Mouse (Mus musculus) 3134 (cell line): ENCODE data around the gene Ncor2.

ENCODE experiments used
- DNase-seq: peaks from one replicate; pipeline ENCODE4 v3.0.0-alpha.2; 2011; ENCODE audit warnings: low spot score; ENCODE audit not compliant: insufficient read length; ENCODE audit errors: extremely low read depth

Ncor2 gene

GRCm38 (mm10) chr5:125071919-125072318 is 107.1 kb downstream of the Ncor2 start:
- DNase-seq = peak; percentile 62

- DNase-seq = no peak
These were observed 108.6 kb downstream of the Ncor2 start for GRCm38 (mm10) chr5:125070399-125070798.

- DNase-seq = no peak
These were observed 109.1 kb downstream of the Ncor2 start for GRCm38 (mm10) chr5:125069916-125070315.

GRCm38 (mm10) chr5:125069426-125069825 is 109.6 kb downstream of the Ncor2 start:
- DNase-seq = no peak

GRCm38 (mm10) chr5:125068371-125068951 is 110.6 kb downstream of the Ncor2 start:
- DNase-seq = no peak

DNA sequence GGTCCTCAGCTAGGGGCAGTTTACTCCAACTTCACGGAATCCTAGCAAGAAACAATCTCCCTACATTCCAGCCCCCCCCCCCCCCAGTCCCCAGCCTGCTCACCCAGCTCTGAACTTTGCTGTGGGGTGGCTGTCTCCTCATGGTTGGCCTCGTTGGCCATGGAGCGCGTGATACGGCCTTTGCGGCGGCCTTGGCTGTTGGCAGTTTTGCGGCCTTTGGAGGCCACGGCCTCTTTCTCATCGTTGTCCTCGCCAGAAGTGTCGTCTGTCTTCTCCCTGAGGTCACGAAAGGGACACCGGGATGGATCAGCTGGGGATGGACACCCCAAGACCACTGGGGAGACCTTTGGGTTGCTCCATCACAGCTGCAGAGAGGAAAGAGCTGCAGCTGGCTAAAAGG is 111.3 kb downstream of the Ncor2 start:
- DNase-seq = no peak

DNA sequence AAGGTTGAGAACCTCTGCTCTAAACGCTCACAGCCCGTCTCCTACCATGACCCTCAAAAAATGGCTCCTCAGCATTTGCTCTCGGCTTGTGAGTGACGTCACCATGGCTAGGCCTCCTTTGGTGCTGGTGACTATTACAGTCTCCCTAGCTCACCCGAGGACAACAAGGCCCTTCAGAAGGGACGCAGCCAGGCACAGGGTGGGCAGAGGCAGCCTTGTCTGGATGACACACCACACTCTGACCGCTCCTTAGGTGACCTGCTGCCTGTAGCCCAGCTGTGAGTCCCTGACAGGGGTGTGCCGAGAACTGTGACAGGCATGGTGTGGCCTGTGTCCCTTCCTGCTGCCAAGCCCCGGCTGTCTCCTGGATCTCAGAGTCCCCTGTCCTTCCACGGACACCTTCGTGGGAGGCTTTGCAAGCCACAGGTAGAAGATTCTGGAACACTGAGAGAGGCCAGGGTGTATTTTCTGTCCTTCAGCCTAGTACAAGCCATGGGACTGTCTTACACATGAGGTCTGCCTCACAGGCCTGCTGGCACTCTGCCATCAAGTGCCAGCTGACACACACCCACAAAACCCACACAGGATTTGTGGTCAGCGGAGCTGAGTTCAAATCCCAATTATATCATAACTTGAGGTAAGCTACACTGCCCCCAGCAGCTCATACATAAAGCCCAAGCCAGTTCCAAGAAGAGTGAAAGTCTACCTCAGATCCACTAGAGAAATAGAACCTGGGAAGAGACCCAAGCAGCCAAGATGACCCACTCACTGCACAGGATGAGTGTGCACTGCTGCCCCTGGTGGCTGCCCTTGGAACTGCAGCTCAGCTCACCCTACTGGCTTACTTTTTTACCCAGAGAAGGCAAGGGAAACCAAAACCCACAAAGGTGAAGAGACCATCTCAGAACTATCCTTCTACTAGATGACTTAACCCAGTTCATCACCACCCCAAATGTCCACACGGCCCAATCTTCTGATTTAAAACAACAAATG is 112.2 kb downstream of the Ncor2 start:
- peak; percentile 69 for DNase-seq

DNA sequence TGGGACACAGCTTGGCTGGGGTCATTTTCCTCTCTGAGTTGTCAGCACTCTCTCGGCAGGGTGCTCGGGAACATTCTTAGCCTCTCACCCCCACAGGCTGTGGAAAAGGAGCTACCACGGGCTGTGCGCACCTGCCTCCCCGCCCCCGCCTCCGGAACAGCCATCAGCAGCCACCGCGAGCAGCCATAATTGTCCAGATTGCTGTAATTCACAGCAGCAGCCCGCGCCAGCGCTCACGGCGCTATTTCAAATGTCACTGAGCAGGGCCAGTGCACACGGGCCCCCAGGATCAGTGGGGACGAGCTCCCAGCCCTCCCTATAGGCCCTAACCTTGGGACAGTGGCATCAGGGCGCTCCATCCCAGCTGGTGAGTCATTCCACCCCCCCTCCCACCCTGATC is 116.0 kb downstream of the Ncor2 start:
- DNase-seq = no peak

DNA sequence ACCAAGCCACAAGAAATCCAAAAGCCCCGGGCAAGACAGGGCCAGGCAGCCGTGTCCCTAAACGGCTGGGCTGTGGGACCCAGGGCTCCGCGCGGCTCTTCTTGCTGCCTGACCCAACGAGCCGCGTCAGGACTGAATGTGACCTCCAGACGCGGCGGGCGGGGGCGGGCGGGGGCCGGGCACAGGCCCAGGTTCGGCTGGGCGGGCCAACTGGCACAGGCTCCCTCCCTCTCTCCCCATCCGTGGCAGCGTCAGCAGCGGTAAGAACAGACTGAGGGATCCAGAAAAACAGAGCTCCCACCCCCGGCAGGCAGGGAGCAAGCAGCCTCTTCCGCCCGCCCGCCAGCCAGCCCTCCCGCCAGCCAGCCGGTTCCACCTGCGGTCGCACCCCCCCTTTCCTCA is 120.8 kb downstream of the Ncor2 start:
- DNase-seq = peak; percentile 83

DNA sequence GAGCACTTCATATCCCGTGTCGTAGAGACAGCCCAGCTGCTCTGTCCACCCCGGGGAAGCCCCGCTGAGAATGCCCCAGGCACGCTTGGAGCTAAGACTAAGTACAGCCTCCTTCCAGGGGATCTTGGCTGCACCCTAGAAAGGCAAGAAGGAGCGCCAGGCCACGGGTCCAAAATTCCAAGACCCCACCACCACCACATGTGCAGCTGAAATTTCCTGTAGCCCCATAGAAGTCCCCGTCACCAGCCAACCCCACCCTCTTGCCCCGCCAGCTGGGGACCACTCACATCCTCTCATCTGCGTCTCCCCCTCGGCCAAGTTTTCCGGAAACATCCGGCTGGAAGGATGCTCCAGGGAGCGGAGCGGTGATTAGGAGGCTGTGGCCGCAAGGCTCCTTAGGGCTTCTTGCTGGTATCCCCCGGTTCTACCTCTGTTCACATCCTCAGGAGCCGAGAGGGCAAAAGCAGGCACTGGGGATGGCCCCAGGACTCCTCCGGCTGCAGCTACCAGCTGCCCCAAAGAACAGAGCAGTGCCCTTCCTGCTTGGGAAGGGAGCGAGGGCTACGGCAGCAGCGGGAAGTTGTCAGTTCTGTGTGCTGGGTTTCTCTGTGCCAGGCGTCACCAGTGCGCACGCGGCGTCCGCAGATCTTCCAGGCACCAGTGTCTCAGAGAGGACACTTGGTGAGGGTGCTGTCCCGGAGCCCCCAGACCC is 121.3 kb downstream of the Ncor2 start:
- DNase-seq = no peak

DNA sequence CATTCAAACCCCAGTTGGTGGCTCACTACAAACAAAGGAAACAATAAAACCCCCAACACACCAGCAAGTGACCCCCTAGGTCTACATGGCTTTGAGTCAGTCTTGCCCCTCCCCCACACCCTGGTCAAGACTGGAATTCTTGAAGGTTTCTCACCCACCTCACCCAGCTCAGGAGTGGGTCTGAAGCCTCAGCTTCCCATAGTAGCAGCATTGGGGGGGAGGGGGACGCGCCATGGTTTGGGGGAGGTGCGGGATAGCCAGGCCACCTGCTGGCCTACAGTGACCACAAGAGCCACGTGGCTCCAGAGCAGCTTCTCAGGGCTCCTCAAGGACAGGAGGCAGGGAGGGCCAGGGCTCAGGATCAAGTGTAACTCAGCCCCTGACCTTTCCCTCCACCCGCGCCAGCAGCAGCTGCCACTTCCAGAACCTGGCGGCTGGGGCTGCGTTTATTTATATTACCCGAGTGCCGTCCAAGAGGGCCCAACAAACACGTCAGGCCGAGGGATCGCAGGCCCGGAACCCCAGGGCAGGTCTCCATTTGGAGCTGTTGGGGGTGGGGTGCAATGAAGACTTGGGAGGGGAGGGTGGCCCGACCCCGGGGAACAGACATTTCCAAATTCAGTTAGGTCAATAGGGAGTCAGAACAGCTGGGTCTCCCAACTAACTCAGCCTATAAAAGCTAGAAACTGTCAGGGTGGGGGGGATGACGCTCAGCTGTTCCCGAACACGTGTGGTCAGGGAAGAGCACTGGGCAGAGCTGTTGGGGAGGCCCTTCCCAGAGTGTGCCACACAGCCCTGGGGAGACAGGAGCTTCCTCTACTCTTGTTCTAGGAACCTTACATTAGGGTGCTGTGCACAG is 122.1 kb downstream of the Ncor2 start:
- DNase-seq = peak; percentile 68

GRCm38 (mm10) chr5:125056331-125056695 is 122.7 kb downstream of the Ncor2 start:
- DNase-seq = no peak

DNA sequence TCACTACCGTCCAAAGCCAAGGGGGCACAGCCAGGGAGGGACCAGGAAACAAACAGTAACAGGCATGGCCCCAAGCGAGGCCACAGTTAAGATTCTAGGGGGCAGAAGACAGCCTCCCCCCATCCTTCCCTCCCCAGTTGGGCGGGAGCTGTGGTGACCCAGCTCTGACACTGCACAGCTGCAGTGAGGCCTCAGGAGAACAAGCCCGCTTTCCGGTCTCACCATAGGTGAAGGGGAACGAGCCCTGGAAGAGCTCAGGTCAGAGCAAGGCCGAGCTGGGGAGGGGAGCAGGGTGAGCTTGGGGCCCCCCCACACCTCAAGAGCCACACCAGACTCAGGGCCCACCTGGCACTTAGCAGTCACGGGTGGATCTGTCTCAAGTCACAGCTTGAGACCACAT is 123.1 kb downstream of the Ncor2 start:
- no peak for DNase-seq

GRCm38 (mm10) chr5:125053661-125054060 is 125.4 kb downstream of the Ncor2 start:
- DNase-seq = no peak

DNA sequence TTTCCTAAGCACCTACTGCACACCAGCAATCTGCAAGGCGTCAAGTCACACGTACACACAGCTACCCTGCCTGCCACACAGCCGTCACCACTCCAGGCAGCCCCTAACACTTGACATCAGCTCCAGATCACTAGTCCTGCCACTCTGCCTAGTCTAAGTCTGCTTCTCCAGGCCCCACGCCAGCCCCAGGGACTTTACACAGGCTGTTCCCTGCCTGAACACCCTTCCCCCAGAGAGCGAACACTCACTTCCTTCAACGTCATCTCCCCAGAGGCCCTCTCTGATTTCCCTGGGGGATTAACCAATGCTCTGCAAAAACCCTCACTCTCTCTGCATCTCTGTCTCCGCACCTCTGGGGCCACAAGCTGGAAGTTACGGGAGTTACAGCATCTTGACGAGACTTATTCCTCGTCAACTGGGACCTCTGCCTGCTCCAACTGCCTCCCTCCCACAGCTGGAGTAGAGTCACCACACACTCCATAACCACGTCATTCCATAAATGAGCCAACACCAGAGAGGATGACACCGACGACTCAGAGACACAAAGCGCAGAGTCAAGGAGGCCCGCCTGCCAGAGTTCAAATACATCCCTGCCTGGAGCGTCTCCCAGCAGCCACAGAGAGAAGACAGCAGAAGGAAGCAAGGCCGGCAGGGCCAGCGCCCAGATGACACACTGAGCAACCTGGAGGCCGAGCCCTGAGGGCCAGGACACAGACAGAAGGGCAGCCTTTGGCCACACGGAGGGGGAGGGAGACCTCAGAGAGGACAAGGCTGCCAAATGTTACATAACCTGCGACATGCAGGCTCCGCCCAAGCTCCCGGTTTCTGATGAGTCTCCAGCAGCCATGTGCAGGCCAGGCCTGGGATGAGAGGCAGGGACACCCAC is 126.2 kb downstream of the Ncor2 start:
- peak; percentile 90 for DNase-seq

DNA sequence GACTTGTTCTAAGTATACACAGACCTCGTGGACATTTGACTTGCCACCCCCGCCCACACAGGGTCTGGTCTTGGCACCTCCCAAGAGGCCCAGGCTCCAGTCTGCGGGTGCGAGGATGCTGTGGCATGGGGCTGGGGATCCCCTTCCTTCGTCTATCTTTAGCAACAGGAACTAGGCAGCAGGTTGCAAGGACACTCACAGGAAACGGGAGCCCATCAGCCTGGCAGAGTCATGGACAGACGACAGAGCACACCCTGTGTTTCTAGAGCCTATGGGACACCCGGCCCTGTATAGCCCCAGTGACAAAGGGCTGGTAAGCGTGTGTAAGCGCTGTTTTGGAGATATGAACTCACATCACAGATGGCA is 126.8 kb downstream of the Ncor2 start:
- DNase-seq = no peak

GRCm38 (mm10) chr5:125049481-125049880 is 129.5 kb downstream of the Ncor2 start:
- DNase-seq = no peak

- DNase-seq = no peak
These were observed 132.6 kb downstream of the Ncor2 start for GRCm38 (mm10) chr5:125046436-125046835.

- DNase-seq = no peak
These were observed 133.8 kb downstream of the Ncor2 start for GRCm38 (mm10) chr5:125045202-125045601.

DNA sequence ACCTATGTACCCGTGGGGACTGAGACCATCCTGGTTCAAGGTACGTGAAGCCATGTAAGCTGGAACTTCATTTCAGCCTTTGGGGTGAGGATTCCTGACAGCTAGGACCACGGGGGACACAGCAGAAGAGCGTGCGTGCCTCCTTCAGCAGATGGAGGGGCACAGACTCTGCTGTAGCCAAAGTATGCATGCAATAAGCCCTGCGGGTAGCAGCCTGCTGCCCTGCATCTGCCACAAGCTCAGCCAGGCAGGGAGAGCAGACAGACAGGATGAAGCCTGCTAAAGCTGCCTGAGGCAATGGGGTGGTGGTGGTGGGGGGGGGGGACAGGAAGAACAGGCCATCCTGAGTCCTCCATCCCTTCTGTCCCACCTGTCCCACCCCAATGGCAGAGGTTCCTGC is 135.6 kb downstream of the Ncor2 start:
- no peak for DNase-seq
